Mouse (Mus musculus) erythroblast, embryonic 14.5 days (primary cell): ENCODE results near the gene Rbak.

ENCODE experiments used
- GATA1 ChIP-seq: IDR thresholded peaks from 2 replicates; pipeline ENCODE4 v1.6.1; 2012; ENCODE audit warnings: low read length, inconsistent platforms, mixed read lengths
- TAL1 ChIP-seq: IDR thresholded peaks from 3 replicates; pipeline ENCODE4 v1.6.1; 2012; ENCODE audit warnings: low read length, inconsistent platforms, mixed read lengths

- TF ChIP-seq TAL1 (no peak), GATA1 (no peak)
These were observed 40.4 kb upstream of the Rbak start for GRCm38 (mm10) chr5:143220996-143221395.
